Mouse (Mus musculus) G1E-ER4 (cell line): ENCODE measurements around the gene Hfm1. TPM values are rescaled to one million over a fixed set of nuclear protein-coding genes. Genes with fewer than 3 reads are reported as not detected.

Experiments
- GATA1 ChIP-seq: IDR thresholded peaks from one replicate; pipeline ENCODE4 v1.8.0; 2012; ENCODE audit warnings: low read length, inconsistent platforms
- polyA plus RNA-seq: library from polyadenylated mRNA; stranded (reverse); fragments of >175 nt; gene quantifications from 2 replicates; pipeline ENCODE4 v1.2.3, GENCODE M21; 2012

Gene Hfm1
- not detected in 2 replicates for polyA plus RNA-seq

GRCm38 (mm10) chr5:106925488-106926368 is at the start of gene Hfm1:
TSS of gene Hfm1 (minus strand) at chr5:106926321.
- TF ChIP-seq GATA1 = no peak

GRCm38 (mm10) chr5:106973883-106974282 is 47.8 kb upstream of the Hfm1 start:
- no peak for TF ChIP-seq GATA1

DNA sequence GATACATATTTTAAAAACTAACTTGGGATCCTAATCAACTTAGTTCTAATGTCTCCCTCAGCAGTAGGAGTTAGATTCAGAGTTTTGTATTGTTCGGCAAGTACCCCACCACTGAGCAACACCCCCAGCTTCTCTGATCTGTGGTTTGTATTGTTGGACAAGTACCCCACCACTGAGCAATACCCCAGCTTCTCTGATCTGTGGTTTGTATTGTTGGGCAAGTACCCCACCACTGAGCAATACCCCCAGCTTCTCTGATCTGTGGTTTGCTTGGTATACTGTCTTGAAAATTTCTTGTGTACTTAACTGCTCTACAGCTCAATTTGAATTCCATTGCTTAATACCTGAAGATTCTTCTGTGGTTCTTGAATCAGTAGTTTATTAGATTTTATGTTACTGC is 41.5 kb upstream of the Hfm1 start:
- no peak for TF ChIP-seq GATA1

GRCm38 (mm10) chr5:106966443-106966842 is 40.3 kb upstream of the Hfm1 start:
- TF ChIP-seq GATA1 = no peak

DNA sequence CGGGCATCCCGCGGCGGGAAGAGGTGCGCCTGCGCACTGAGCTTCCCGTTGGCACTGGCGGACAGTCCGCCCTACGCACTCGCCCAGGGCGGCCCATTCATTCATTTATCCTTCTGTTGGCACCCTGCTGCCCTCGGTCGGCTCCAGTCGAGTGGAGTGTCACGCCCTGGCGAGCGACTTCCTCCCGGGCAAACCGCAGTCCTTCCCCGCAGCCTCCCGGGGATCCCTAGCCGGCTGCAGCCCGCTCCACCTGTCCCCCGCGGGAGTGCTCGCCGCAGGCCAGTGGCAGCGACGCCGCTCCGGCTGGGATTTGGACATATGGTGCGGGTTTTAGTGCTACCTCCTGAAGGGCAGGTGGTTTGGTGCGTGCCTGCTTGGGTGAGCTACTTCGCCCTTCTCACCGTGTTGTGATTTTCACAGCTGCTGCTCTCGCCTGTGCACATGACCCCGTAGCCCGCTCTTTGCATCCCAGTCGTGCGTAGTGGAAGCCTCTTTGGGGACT is 38.4 kb upstream of the Hfm1 start:
- no peak for TF ChIP-seq GATA1

DNA sequence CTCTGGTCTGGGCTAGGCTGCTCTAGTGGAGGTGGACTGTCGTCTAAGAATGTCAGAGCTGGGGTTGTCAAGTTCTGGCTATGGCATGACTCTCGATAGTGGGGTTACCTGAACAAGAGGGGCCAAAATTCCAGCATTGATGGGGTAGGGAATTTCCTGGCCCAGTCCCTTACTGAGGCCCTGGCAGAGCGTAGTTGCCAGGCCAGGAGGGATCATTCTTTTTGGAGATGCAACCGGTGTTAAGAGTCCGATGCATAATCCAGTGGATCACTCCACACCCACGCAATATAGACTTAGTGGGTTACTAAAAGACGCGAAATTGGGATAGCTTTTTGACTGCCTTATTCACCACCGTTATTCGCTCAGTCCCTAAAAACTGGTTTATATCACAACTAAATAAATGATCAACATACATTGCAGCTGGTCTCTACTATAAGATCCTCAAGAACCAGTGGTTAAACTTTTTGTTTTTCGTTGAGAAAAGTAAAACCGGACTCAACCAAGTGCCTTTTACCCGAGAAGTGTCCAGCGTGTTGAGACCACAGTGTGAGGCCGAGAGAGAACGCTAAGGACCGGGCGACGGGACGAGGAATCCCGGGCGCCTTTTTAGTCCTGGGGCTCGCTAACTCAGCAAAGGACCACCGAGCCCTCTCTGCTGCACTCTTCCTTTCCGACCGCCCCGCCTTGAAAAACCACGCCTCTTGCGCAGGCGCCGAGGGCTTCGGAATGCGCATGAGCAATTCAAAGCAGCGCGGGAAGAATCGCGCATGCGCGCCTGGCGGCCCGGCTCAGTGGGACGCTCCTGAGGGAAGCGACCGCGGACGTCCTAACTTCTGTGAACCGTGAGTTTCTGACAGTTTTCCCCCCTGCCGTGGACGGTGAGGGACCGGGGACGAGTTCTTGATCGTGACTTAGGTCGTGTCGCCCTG is 37.7 kb upstream of the Hfm1 start, which contains the start of gene Cdc7:
TSS of gene Cdc7 (plus strand) at position 739 of the 929 bp plus-strand sequence.
- TF ChIP-seq GATA1 = no peak

GRCm38 (mm10) chr5:106960451-106960850 is 34.3 kb upstream of the Hfm1 start:
- TF ChIP-seq GATA1 = no peak

DNA sequence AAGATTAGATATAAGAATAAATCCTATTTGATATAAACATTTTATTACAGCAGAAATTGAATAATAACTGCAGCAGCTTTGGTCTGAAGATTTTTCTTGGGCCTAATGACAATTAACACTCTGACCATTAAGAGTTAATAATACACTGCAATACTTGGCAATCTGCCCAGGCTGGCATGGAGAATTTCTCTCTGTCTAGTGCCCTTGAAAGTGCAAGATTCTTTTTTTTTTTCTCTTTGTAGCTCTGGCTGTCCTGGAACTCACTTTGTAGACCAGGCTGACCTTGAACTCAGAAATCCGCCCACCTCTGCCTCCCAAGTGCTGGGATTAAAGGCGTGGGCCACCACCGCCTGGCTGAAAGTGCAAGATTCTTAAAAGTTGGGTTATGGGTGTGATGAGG is 32.9 kb upstream of the Hfm1 start:
- TF ChIP-seq GATA1 = no peak

GRCm38 (mm10) chr5:106956467-106956866 is 30.3 kb upstream of the Hfm1 start:
- no peak for TF ChIP-seq GATA1

- TF ChIP-seq GATA1 = no peak
Measured at GRCm38 (mm10) chr5:106948683-106949082, 22.6 kb upstream of the Hfm1 start.

DNA sequence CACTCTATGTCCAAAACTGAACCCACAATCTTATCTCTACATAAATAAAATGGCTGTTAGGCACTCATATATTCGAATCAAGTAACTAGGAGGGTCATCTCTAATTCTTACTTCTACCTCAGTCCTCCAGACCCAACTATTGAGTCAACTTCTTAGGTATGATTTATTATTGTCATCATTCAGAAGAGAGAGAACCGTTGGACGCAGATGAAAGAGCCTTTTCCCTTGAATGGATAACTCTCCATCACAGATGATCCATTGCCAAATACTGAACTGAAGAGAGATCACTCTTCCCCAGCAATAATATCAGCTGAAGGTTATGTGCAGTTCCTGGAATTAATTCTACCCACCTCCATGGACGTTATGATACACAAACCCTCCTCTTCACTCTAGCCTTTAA is 20.2 kb upstream of the Hfm1 start:
- TF ChIP-seq GATA1 = no peak

- TF ChIP-seq GATA1 = no peak
Measured at GRCm38 (mm10) chr5:106927996-106928395, 1.9 kb upstream of the Hfm1 start.

DNA sequence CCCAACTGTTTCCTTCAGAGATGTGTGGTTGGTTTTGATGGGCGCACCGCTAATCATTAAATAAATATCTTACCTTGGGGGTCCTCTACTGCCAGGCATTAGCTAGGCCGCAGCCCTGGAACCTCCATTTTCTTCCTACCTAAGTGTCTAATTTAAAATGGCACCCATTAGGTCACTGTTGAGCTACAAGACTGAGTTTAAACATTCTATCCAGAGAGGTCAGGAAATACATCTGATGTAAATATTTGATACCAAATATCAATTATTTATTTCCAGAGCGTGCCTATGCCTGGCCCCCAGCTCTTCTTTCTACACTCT is 207 bp upstream of the Hfm1 start:
- TF ChIP-seq GATA1 = no peak

DNA sequence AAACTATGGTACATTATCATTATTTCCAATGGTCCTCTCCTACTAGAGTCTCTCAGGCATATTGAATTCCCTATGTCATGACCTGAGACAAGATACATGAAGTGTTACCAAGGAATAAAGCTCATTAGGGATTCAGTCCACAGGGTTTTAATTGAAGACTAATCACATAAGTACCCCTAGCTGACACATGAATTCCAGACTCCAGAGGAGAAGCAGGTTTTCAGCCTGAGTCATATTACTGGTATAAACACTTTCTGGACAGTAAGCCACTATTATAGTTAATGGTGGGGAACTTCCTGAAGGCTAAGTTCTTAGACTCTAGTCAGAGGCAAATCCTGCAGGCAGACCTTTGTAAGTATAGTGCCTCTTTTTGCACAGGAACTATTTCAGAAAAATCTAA is 6.8 kb downstream of the Hfm1 start:
- TF ChIP-seq GATA1 = no peak

- no peak for TF ChIP-seq GATA1
Measured at GRCm38 (mm10) chr5:106896879-106897278, 29.2 kb downstream of the Hfm1 start.

DNA sequence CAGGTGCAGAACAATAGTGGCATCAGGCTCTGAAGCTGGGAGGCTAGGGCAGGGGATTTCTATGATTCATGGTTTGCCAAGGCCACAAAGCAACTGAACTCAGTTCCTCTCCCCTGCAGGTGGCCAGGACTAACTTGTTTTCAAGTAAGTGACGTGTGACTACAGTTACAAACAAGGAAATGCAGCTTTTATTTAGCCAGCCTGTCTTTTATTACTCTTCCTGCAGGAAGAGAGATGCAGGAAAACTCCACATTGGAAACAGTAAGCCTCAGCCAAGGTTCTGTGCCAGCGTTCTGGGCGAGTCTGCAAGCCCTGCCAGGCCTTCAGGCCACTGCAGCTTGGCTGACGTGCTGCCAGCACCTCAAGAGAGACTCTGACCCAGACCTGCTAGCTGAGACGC is 34.3 kb downstream of the Hfm1 start:
- TF ChIP-seq GATA1 = no peak
